Mouse (Mus musculus) MEL (cell line): ENCODE results near the gene Gpr22.

Source experiments
- GATA1 ChIP-seq: IDR thresholded peaks from 2 replicates; pipeline ENCODE4 v1.6.1; 2011; ENCODE audit warnings: low read depth, low read length, improper control_type of control experiment
- POLR2A ChIP-seq, 2 experiments: IDR thresholded peaks; 2 replicates each; pipeline ENCODE4 v1.6.1; 2011 to 2012; ENCODE audit warnings: low read length in 2 of 2, mild to moderate bottlenecking in 2 of 2, control low read depth in 1 of 2, improper control_type of control experiment in 1 of 2, low read depth in 1 of 2, moderate library complexity in 1 of 2; ENCODE audit not compliant: control insufficient read depth in 1 of 2, insufficient read depth in 1 of 2, poor library complexity in 1 of 2
- ZKSCAN1 ChIP-seq: IDR thresholded peaks from 2 replicates; pipeline ENCODE4 v1.6.1; 2012; ENCODE audit warnings: low read depth, mild to moderate bottlenecking, inconsistent platforms, low read length, improper control_type of control experiment, moderate library complexity

DNA sequence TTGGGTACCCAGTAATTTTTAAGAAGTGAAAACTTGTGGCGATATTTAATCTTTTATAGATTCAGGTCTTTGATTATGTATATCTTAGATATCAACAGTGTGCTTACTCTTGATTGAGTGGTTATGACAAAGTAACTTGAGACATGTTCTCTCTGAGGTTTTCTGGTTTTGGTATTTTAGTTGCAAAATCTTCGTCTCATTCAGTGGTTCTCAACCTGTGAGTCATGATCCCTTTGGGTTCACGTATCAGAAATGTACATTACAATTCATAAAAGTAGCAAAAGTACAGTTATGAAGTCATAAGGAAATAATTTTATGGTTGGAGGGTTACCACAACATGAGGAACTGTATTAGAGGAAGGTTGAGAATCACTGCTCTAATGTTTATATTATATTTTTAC lies 27.1 kb downstream of the Gpr22 start:
- TF ChIP-seq ZKSCAN1: no peak
- TF ChIP-seq POLR2A (IDR thresholded peaks at IDR 0.05; ENCODE audit: control insufficient read depth in 1 of 2, insufficient read depth in 1 of 2, low read depth in 1 of 2, low read length in 2 of 2, poor library complexity in 1 of 2): no peak
- no peak for TF ChIP-seq GATA1
